Mouse (Mus musculus) G1E (cell line): ENCODE measurements at regions not wholly inside any gene's neighbourhood (a gene's known extent, or its start where the extent isn't known, plus 50 kb on each side); places are given as distances from the start of the nearest gene placed in this dataset.

Source experiments
- CTCF ChIP-seq: IDR thresholded peaks from 2 replicates; pipeline ENCODE4 v1.5.1; 2012; ENCODE audit warnings: low read depth, low read length, inconsistent platforms, mixed read lengths
- POLR2AphosphoS5 ChIP-seq: IDR thresholded peaks from 2 replicates; pipeline ENCODE4 v1.6.1; 2012; ENCODE audit warnings: low read depth, low read length, inconsistent platforms; ENCODE audit not compliant: insufficient replicate concordance

DNA sequence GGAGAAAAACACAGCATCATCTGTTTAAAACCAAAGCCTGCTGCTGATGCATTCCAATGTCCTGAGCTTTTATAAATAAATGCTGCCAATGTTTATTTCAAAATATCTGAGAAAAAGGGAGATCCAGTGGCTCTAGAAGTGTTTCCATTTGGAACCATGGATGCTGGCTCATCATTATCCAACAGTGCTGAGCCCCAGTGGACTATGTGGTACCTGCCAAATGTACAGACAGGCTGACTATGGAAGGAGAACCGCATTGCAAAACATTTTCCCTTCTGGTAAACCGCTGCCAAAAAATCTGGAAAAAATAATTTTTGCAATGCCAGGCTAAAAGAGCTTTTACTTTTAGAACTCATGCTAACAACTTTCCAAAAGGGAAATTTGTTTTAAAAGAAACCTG lies 696.6 kb upstream of the Tbl1xr1 start:
- TF ChIP-seq CTCF (no peak), POLR2AphosphoS5 (no peak)
